Mouse (Mus musculus) kidney, embryonic 16.5 days (tissue): ENCODE measurements around the gene Aes. TPM values are rescaled to one million over a fixed set of nuclear protein-coding genes. Genes with fewer than 3 reads are reported as not detected.

Experiments
- ATAC-seq: fragments of 200-750 bp; cut with Nextera tagmentation; 2 replicates; pipeline ENCODE4 v1.8.0; 2017; ENCODE audit warnings: moderate TSS enrichment; ENCODE audit not compliant: low FRiP score, low TSS enrichment
- H3K27ac ChIP-seq: fragments of 300-500 bp; sonication (generic); 2 replicates; pipeline ENCODE4 v1.5.1; 2014; ENCODE audit warnings: low read length
- H3K27me3 ChIP-seq: fragments of 300-500 bp; sonication (generic); 2 replicates; pipeline ENCODE4 v1.6.1; 2014; ENCODE audit warnings: low read length, control low read depth, mixed read lengths; ENCODE audit not compliant: insufficient read depth
- H3K36me3 ChIP-seq: fragments of 300-500 bp; sonication (generic); 2 replicates; pipeline ENCODE4 v1.6.1; 2014; ENCODE audit warnings: low read length, control low read depth, mixed read lengths; ENCODE audit not compliant: insufficient read depth
- H3K4me1 ChIP-seq: fragments of 300-500 bp; sonication (generic); 2 replicates; pipeline ENCODE4 v1.6.1; 2014; ENCODE audit warnings: low read length, control low read depth, mixed read lengths; ENCODE audit not compliant: insufficient read depth
- H3K4me2 ChIP-seq: fragments of 300-500 bp; sonication (generic); replicated peaks from 2 replicates; pipeline ENCODE4 v1.6.1; 2014; ENCODE audit warnings: low read depth, low read length
- H3K4me3 ChIP-seq: fragments of 300-500 bp; sonication (generic); 2 replicates; pipeline ENCODE4 v1.5.1; 2014; ENCODE audit warnings: mild to moderate bottlenecking, low read length
- H3K9ac ChIP-seq: fragments of 300-500 bp; sonication (generic); replicated peaks from 2 replicates; pipeline ENCODE4 v1.6.1; 2014; ENCODE audit warnings: low read length
- H3K9me3 ChIP-seq: fragments of 300-500 bp; sonication (generic); 2 replicates; pipeline ENCODE4 v1.6.1; 2016; ENCODE audit warnings: low read length, control low read depth
- WGBS: fragments of 180-500 bp; shearing (Covaris S2); extraction: QIAGEN DNeasy Blood & Tissue Kit; methylation state at CpG from one replicate; pipeline ENCODE4 v1.1.7; 2014; 5-methylcytosine and 5-hydroxymethylcytosine counted together
- polyA plus RNA-seq: library from polyadenylated mRNA; unstranded; fragments of >200 nt; fragmentation: Nextera tagmentation; extraction: Ambion mirVana; gene quantifications from 2 replicates; pipeline ENCODE4 v1.2.1, GENCODE M21; 2015

Aes gene
- polyA plus RNA-seq, 1 experiment from 2014 or later = 487 TPM

GRCm38 (mm10) chr10:81553232-81553631 is 6.1 kb upstream of the Aes start:
- H3K9ac ChIP-seq = no peak overlapping the region
- no peak overlapping the region for H3K4me2 ChIP-seq
- 84% methylated on average over 5 of the region's 5 CpGs for WGBS
- H3K27ac ChIP-seq = no peak overlapping the region
- H3K9me3 ChIP-seq = peaks cover 4% of the 10 kb centered on the region; the same call in 1 of the 2 replicates
- no peak overlapping the region for H3K4me3 ChIP-seq
- no peaks in the 10 kb centered on the region for H3K27me3 ChIP-seq
- no peak for ATAC-seq
- H3K36me3 ChIP-seq = no peaks in the 10 kb centered on the region
- H3K4me1 ChIP-seq = peaks cover 7% of the 10 kb centered on the region

GRCm38 (mm10) chr10:81553807-81554755 is 5.2 kb upstream of the Aes start:
- Histone ChIP-seq H3K4me1 (peaks cover 11% of the 10 kb centered on the region), H3K4me3 (no peak overlapping the region), H3K27me3 (no peaks in the 10 kb centered on the region), H3K9me3 (peaks cover 4% of the 10 kb centered on the region; the same call in 1 of the 2 replicates), H3K4me2 (no peak overlapping the region), H3K9ac (no peak overlapping the region), H3K36me3 (no peaks in the 10 kb centered on the region), H3K27ac (no peak overlapping the region)
- WGBS = 72% methylated on average over 6 of the region's 6 CpGs
- ATAC-seq = no peak

- no peak overlapping the region for H3K9ac ChIP-seq
- ATAC-seq = no peak
- H3K27ac ChIP-seq = no peak overlapping the region
- no peak overlapping the region for H3K4me2 ChIP-seq
- no peak overlapping the region for H3K4me3 ChIP-seq
- H3K36me3 ChIP-seq = 0 out of 2 replicates have a peak, but pooled peaks cover under 1% of the 10 kb centered on the region
- H3K27me3 ChIP-seq = no peaks in the 10 kb centered on the region
- WGBS = 78% methylated on average over 3 of the region's 3 CpGs
- peaks cover 18% of the 10 kb centered on the region for H3K4me1 ChIP-seq
- H3K9me3 ChIP-seq = peaks cover 4% of the 10 kb centered on the region; the same call in 1 of the 2 replicates
Measured at GRCm38 (mm10) chr10:81556282-81556681, 3.0 kb upstream of the Aes start.

GRCm38 (mm10) chr10:81557491-81557890 is 1.8 kb upstream of the Aes start:
- Histone ChIP-seq H3K27me3 (no peaks in the 10 kb centered on the region), H3K4me2 (no peak overlapping the region), H3K27ac (no peak overlapping the region), H3K4me1 (peaks cover 20% of the 10 kb centered on the region), H3K36me3 (peaks cover 3% of the 10 kb centered on the region; the same call in 1 of the 2 replicates), H3K9me3 (peaks cover 4% of the 10 kb centered on the region; the same call in 1 of the 2 replicates), H3K4me3 (no peak overlapping the region), H3K9ac (no peak overlapping the region)
- whole genome bisulfite sequencing = 11% methylated on average over 1 of the region's 1 CpGs
- no peak for ATAC-seq

GRCm38 (mm10) chr10:81559627-81560539 is 595 bp downstream of the Aes start:
- WGBS = 0% methylated on average over 32 of the region's 36 CpGs
- peak overlapping the region; percentile 99 for H3K9ac ChIP-seq
- peak; percentile 28 for ATAC-seq
- no peaks in the 10 kb centered on the region for H3K9me3 ChIP-seq
- peaks cover 44% of the 10 kb centered on the region for H3K4me1 ChIP-seq
- H3K4me2 ChIP-seq = peak overlapping the region; percentile 95
- peak overlapping the region; percentile 96 for H3K27ac ChIP-seq
- H3K27me3 ChIP-seq = no peaks in the 10 kb centered on the region
- H3K36me3 ChIP-seq = peaks cover 9% of the 10 kb centered on the region
- peak overlapping the region; percentile 89 for H3K4me3 ChIP-seq

GRCm38 (mm10) chr10:81560719-81561459 is 1.6 kb downstream of the Aes start:
- 6% methylated on average over 16 of the region's 16 CpGs for WGBS
- Histone ChIP-seq H3K9ac (peak overlapping the region; percentile 99), H3K9me3 (no peaks in the 10 kb centered on the region), H3K4me1 (peaks cover 53% of the 10 kb centered on the region), H3K27me3 (0 out of 2 replicates have a peak, but pooled peaks cover under 1% of the 10 kb centered on the region), H3K4me3 (peak overlapping the region; percentile 89), H3K36me3 (peaks cover 19% of the 10 kb centered on the region), H3K27ac (peak overlapping the region; percentile 96), H3K4me2 (peak overlapping the region; percentile 95)
- peak; percentile 24 for ATAC-seq

GRCm38 (mm10) chr10:81562411-81562810 is 3.1 kb downstream of the Aes start:
- Histone ChIP-seq H3K27me3 (0 out of 2 replicates have a peak, but pooled peaks cover 2% of the 10 kb centered on the region), H3K9me3 (no peaks in the 10 kb centered on the region), H3K36me3 (peaks cover 22% of the 10 kb centered on the region), H3K4me2 (peak overlapping the region; percentile 29), H3K4me1 (peaks cover 55% of the 10 kb centered on the region), H3K27ac (no peak overlapping the region), H3K4me3 (peak overlapping the region; percentile 11; the same call in 1 of the 2 replicates), H3K9ac (peak overlapping the region; percentile 35; the same call in 1 of the 2 replicates)
- ATAC-seq = no peak
- WGBS = 81% methylated on average over 6 of the region's 6 CpGs

- Histone ChIP-seq H3K9ac (peak overlapping the region; percentile 65), H3K4me3 (peak overlapping the region; percentile 44), H3K4me1 (peaks cover 65% of the 10 kb centered on the region), H3K4me2 (peak overlapping the region; percentile 57), H3K9me3 (no peaks in the 10 kb centered on the region), H3K27ac (peak overlapping the region; percentile 81), H3K27me3 (0 out of 2 replicates have a peak, but pooled peaks cover 2% of the 10 kb centered on the region), H3K36me3 (peaks cover 25% of the 10 kb centered on the region)
- no peak for ATAC-seq
- WGBS = 36% methylated on average over 6 of the region's 6 CpGs
Measured at GRCm38 (mm10) chr10:81563481-81563880, 4.2 kb downstream of the Aes start.

- Histone ChIP-seq H3K27me3 (0 out of 2 replicates have a peak, but pooled peaks cover 2% of the 10 kb centered on the region), H3K4me2 (peak overlapping the region; percentile 57), H3K4me1 (peaks cover 68% of the 10 kb centered on the region), H3K9ac (peak overlapping the region; percentile 65), H3K27ac (peak overlapping the region; percentile 81), H3K4me3 (peak overlapping the region; percentile 44), H3K36me3 (peaks cover 25% of the 10 kb centered on the region), H3K9me3 (no peaks in the 10 kb centered on the region)
- peak; percentile 20; the same call in 1 of the 2 replicates for ATAC-seq
- 1% methylated on average over 10 of the region's 10 CpGs for WGBS
Measured at GRCm38 (mm10) chr10:81564216-81564615, 4.9 kb downstream of the Aes start.
